Mouse (Mus musculus) small intestine, adult 2 months (tissue): ENCODE measurements around the gene Mcemp1. TPM values are rescaled to one million over a fixed set of nuclear protein-coding genes. Genes with fewer than 3 reads are reported as not detected.

ENCODE experiments used
- H3K27ac ChIP-seq: fragments of 200-500 bp; 2 replicates; pipeline ENCODE4 v1.5.1; 2012; ENCODE audit warnings: low read depth, low read length, control low read depth, inconsistent platforms; ENCODE audit not compliant: insufficient read depth
- H3K27me3 ChIP-seq: fragments of 200-500 bp; 2 replicates; pipeline ENCODE4 v1.6.1; 2012; ENCODE audit warnings: mild to moderate bottlenecking, moderate library complexity, low read length, inconsistent platforms; ENCODE audit not compliant: control insufficient read depth, insufficient read depth
- H3K36me3 ChIP-seq: fragments of 200-500 bp; 2 replicates; pipeline ENCODE4 v1.6.1; 2012; ENCODE audit warnings: mild to moderate bottlenecking, low read length, control low read depth, inconsistent platforms; ENCODE audit not compliant: control insufficient read depth, insufficient read depth
- H3K4me1 ChIP-seq: fragments of 200-500 bp; 2 replicates; pipeline ENCODE4 v1.6.1; 2012; ENCODE audit warnings: low read length, inconsistent platforms, mixed read lengths; ENCODE audit not compliant: control insufficient read depth, insufficient read depth, insufficient read length
- H3K4me3 ChIP-seq: fragments of 200-500 bp; 2 replicates; pipeline ENCODE4 v1.5.1; 2012; ENCODE audit warnings: low read depth, mild to moderate bottlenecking, control low read depth, inconsistent platforms, low read length, moderate library complexity
- CTCF ChIP-seq: fragments of 200-500 bp; IDR thresholded peaks from 2 replicates; pipeline ENCODE4 v1.5.1; 2012; ENCODE audit warnings: low read depth, mild to moderate bottlenecking, control low read depth, inconsistent platforms, low read length, moderate library complexity, mixed read lengths; ENCODE audit not compliant: insufficient replicate concordance, insufficient read length; ENCODE audit errors: extremely low read depth
- POLR2A ChIP-seq: fragments of 200-500 bp; IDR thresholded peaks from 2 replicates; pipeline ENCODE4 v1.6.1; 2012; ENCODE audit warnings: low read depth, mild to moderate bottlenecking, control low read depth, inconsistent platforms, low read length, moderate library complexity
- WGBS: fragments of 180-500 bp; shearing (Covaris S2); methylation state at CpG from one replicate; pipeline ENCODE4 v1.1.7; 2018; 5-methylcytosine and 5-hydroxymethylcytosine counted together
- polyA plus RNA-seq: library from polyadenylated mRNA; depleted of rRNA; stranded (reverse); fragments of >200 nt; gene quantifications from 2 replicates; pipeline ENCODE4 v1.2.3, GENCODE M21; 2012

Mcemp1 gene
- polyA plus RNA-seq, 1 experiment, result 0.14 TPM

GRCm38 (mm10) chr8:3648990-3649389 lies 16.6 kb upstream of the Mcemp1 start:
- no peak overlapping the region for H3K27ac ChIP-seq
- H3K36me3 ChIP-seq, result no peaks in the 10 kb centered on the region
- peaks cover 2% of the 10 kb centered on the region; the same call in 1 of the 2 replicates for H3K4me1 ChIP-seq
- TF ChIP-seq CTCF (no peak), POLR2A (no peak)
- no peaks in the 10 kb centered on the region for H3K27me3 ChIP-seq
- WGBS, result 58% methylated on average over 1 of the region's 1 CpGs
- no peak overlapping the region for H3K4me3 ChIP-seq

- no peaks in the 10 kb centered on the region for H3K27me3 ChIP-seq
- H3K4me3 ChIP-seq, result no peak overlapping the region
- 63% methylated on average over 3 of the region's 3 CpGs for WGBS
- no peaks in the 10 kb centered on the region for H3K4me1 ChIP-seq
- no peaks in the 10 kb centered on the region for H3K36me3 ChIP-seq
- no peak for TF ChIP-seq POLR2A
- TF ChIP-seq CTCF, result no peak
- no peak overlapping the region for H3K27ac ChIP-seq
These were observed 12.7 kb upstream of the Mcemp1 start for GRCm38 (mm10) chr8:3652845-3653244.

- Histone ChIP-seq H3K4me1 (no peaks in the 10 kb centered on the region), H3K4me3 (no peak overlapping the region), H3K27ac (no peak overlapping the region), H3K36me3 (no peaks in the 10 kb centered on the region), H3K27me3 (no peaks in the 10 kb centered on the region)
- TF ChIP-seq POLR2A, result no peak
- TF ChIP-seq CTCF, result no peak
- 62% methylated on average over 11 of the region's 11 CpGs for WGBS
These were observed 10.6 kb upstream of the Mcemp1 start for GRCm38 (mm10) chr8:3654726-3655508.

- H3K4me1 ChIP-seq, result no peaks in the 10 kb centered on the region
- 60% methylated on average over 3 of the region's 3 CpGs for WGBS
- H3K4me3 ChIP-seq, result no peak within 1 kb of the TSS
- no peaks in the 10 kb centered on the region for H3K36me3 ChIP-seq
- no peak for TF ChIP-seq POLR2A
- no peak for TF ChIP-seq CTCF
- no peak within 1 kb of the TSS for H3K27ac ChIP-seq
- no peaks in the 10 kb centered on the region for H3K27me3 ChIP-seq
These were observed 10.0 kb upstream of the Mcemp1 start, which contains the start of gene Retn for GRCm38 (mm10) chr8:3655526-3655925. Gene Retn (plus strand): TSS chr8:3655770.

- no peaks in the 10 kb centered on the region for H3K36me3 ChIP-seq
- H3K27me3 ChIP-seq, result no peaks in the 10 kb centered on the region
- TF ChIP-seq CTCF (no peak), POLR2A (no peak)
- no peaks in the 10 kb centered on the region for H3K4me1 ChIP-seq
- no peak overlapping the region for H3K4me3 ChIP-seq
- no peak overlapping the region for H3K27ac ChIP-seq
- 19% methylated on average over 7 of the region's 7 CpGs for WGBS
These were observed 8.7 kb upstream of the Mcemp1 start for GRCm38 (mm10) chr8:3656725-3657381.

- TF ChIP-seq CTCF (no peak), POLR2A (no peak)
- 59% methylated on average over 8 of the region's 8 CpGs for WGBS
- Histone ChIP-seq H3K27ac (no peak overlapping the region), H3K4me1 (no peaks in the 10 kb centered on the region), H3K27me3 (no peaks in the 10 kb centered on the region), H3K36me3 (no peaks in the 10 kb centered on the region), H3K4me3 (no peak overlapping the region)
These were observed 4.7 kb upstream of the Mcemp1 start for GRCm38 (mm10) chr8:3660889-3661288.

- H3K27me3 ChIP-seq, result no peaks in the 10 kb centered on the region
- no peak for TF ChIP-seq CTCF
- TF ChIP-seq POLR2A, result no peak
- peak overlapping the region; percentile 9; the same call in 1 of the 2 replicates for H3K27ac ChIP-seq
- H3K36me3 ChIP-seq, result no peaks in the 10 kb centered on the region
- H3K4me3 ChIP-seq, result no peak overlapping the region
- H3K4me1 ChIP-seq, result no peaks in the 10 kb centered on the region
- WGBS, result 39% methylated on average over 5 of the region's 5 CpGs
These were observed 1.1 kb upstream of the Mcemp1 start for GRCm38 (mm10) chr8:3664405-3664804.
